Mouse (Mus musculus) hindbrain, embryonic 12.5 days (tissue): ENCODE measurements around the gene Gfer. TPM values are rescaled to one million over a fixed set of nuclear protein-coding genes. Genes with fewer than 3 reads are reported as not detected.
A peak's percentile ranks its signal among the peaks of the same experiment; 100 is the strongest.

Experiments used
- ATAC-seq: fragments of 200-750 bp; cut with Nextera tagmentation; 2 replicates; pipeline ENCODE4 v1.8.0; 2017; ENCODE audit warnings: moderate TSS enrichment; ENCODE audit not compliant: low FRiP score
- H3K27ac ChIP-seq: fragments of 300-500 bp; sonication (generic); 2 replicates; pipeline ENCODE4 v1.5.1; 2016; ENCODE audit warnings: mild to moderate bottlenecking
- H3K27me3 ChIP-seq: fragments of 300-500 bp; sonication (generic); 2 replicates; pipeline ENCODE4 v1.6.1; 2016; ENCODE audit warnings: mild to moderate bottlenecking
- H3K36me3 ChIP-seq: fragments of 300-500 bp; sonication (generic); 2 replicates; pipeline ENCODE4 v1.6.1; 2016; ENCODE audit warnings: mild to moderate bottlenecking
- H3K4me1 ChIP-seq: fragments of 300-500 bp; sonication (generic); 2 replicates; pipeline ENCODE4 v1.6.1; 2016
- H3K4me2 ChIP-seq: fragments of 300-500 bp; sonication (generic); replicated peaks from 2 replicates; pipeline ENCODE4 v1.6.1; 2016; ENCODE audit warnings: mild to moderate bottlenecking
- H3K4me3 ChIP-seq: fragments of 300-500 bp; sonication (generic); 2 replicates; pipeline ENCODE4 v1.5.1; 2016; ENCODE audit warnings: mild to moderate bottlenecking
- H3K9ac ChIP-seq: fragments of 300-500 bp; sonication (generic); 2 replicates; pipeline ENCODE4 v1.6.1; 2016; ENCODE audit warnings: mild to moderate bottlenecking, moderate library complexity
- H3K9me3 ChIP-seq: fragments of 300-500 bp; sonication (generic); replicated peaks from 2 replicates; pipeline ENCODE4 v1.6.1; 2016; ENCODE audit warnings: mild to moderate bottlenecking
- WGBS: fragments of 180-500 bp; shearing (Covaris S2); methylation state at CpG from one replicate; pipeline ENCODE4 v1.1.7; 2016; 5-methylcytosine and 5-hydroxymethylcytosine counted together
- polyA plus RNA-seq: library from polyadenylated mRNA; unstranded; fragments of >200 nt; fragmentation: Nextera tagmentation; extraction: Ambion mirVana; gene quantifications from 2 replicates; pipeline ENCODE4 v1.2.1, GENCODE M21; 2016

The Gfer gene
- 42.2 and 42.4 TPM in 2 replicates for polyA plus RNA-seq

- Histone ChIP-seq H3K9ac (peak within 1 kb of the TSS; percentile 90), H3K27me3 (peaks cover 10% of the 10 kb centered on the region), H3K4me3 (peak within 1 kb of the TSS; percentile 78), H3K4me1 (peaks cover 26% of the 10 kb centered on the region), H3K36me3 (peaks cover 22% of the 10 kb centered on the region), H3K4me2 (peak within 1 kb of the TSS; percentile 77), H3K27ac (peak within 1 kb of the TSS; percentile 88), H3K9me3 (no peaks in the 10 kb centered on the region)
- under 1% methylated on average over 63 of the region's 76 CpGs for WGBS
- peak; percentile 91 for ATAC-seq
These were observed at the start of gene Gfer, which contains the start of gene Noxo1 for GRCm38 (mm10) chr17:24696011-24696697. Gfer (minus strand) TSS chr17:24696156. Noxo1 (plus strand) TSS chr17:24696234.

- Histone ChIP-seq H3K9me3 (no peaks in the 10 kb centered on the region), H3K27me3 (peaks cover 15% of the 10 kb centered on the region), H3K4me3 (no peak overlapping the region), H3K36me3 (peaks cover 18% of the 10 kb centered on the region; the same call in 1 of the 2 replicates), H3K4me1 (no peaks in the 10 kb centered on the region), H3K27ac (no peak overlapping the region), H3K4me2 (no peak overlapping the region), H3K9ac (no peak overlapping the region)
- WGBS: 73% methylated on average over 3 of the region's 3 CpGs
- no peak for ATAC-seq
These were observed 48.4 kb upstream of the Gfer start for GRCm38 (mm10) chr17:24744381-24744780.

GRCm38 (mm10) chr17:24743896-24744295 lies 47.9 kb upstream of the Gfer start:
- Histone ChIP-seq H3K27ac (no peak overlapping the region), H3K4me3 (no peak overlapping the region), H3K4me2 (no peak overlapping the region), H3K36me3 (peaks cover 18% of the 10 kb centered on the region; the same call in 1 of the 2 replicates), H3K4me1 (no peaks in the 10 kb centered on the region), H3K9me3 (no peaks in the 10 kb centered on the region), H3K27me3 (peaks cover 11% of the 10 kb centered on the region), H3K9ac (no peak overlapping the region)
- ATAC-seq: no peak
- 78% methylated on average over 5 of the region's 5 CpGs for WGBS

- Histone ChIP-seq H3K36me3 (peaks cover 18% of the 10 kb centered on the region; the same call in 1 of the 2 replicates), H3K4me2 (no peak overlapping the region), H3K27me3 (peaks cover 7% of the 10 kb centered on the region; the same call in 1 of the 2 replicates), H3K27ac (no peak overlapping the region), H3K9me3 (no peaks in the 10 kb centered on the region), H3K4me1 (peaks cover 3% of the 10 kb centered on the region), H3K4me3 (no peak overlapping the region), H3K9ac (no peak overlapping the region)
- no peak for ATAC-seq
- whole genome bisulfite sequencing: 86% methylated on average over 8 of the region's 8 CpGs
These were observed 46.4 kb upstream of the Gfer start for GRCm38 (mm10) chr17:24742307-24742706.

GRCm38 (mm10) chr17:24739926-24740325 lies 44.0 kb upstream of the Gfer start:
- H3K4me3 ChIP-seq: no peak overlapping the region
- H3K4me2 ChIP-seq: no peak overlapping the region
- peaks cover 15% of the 10 kb centered on the region for H3K4me1 ChIP-seq
- no peak overlapping the region for H3K27ac ChIP-seq
- no peak for ATAC-seq
- WGBS: 85% methylated on average over 8 of the region's 8 CpGs
- peaks cover 18% of the 10 kb centered on the region; the same call in 1 of the 2 replicates for H3K36me3 ChIP-seq
- H3K9ac ChIP-seq: no peak overlapping the region
- no peaks in the 10 kb centered on the region for H3K9me3 ChIP-seq
- no peaks in the 10 kb centered on the region for H3K27me3 ChIP-seq

- peaks cover 15% of the 10 kb centered on the region for H3K4me1 ChIP-seq
- 84% methylated on average over 4 of the region's 4 CpGs for WGBS
- no peak overlapping the region for H3K4me2 ChIP-seq
- H3K27me3 ChIP-seq: no peaks in the 10 kb centered on the region; the same call in 1 of the 2 replicates
- H3K9ac ChIP-seq: no peak overlapping the region
- peaks cover 18% of the 10 kb centered on the region; the same call in 1 of the 2 replicates for H3K36me3 ChIP-seq
- no peaks in the 10 kb centered on the region for H3K9me3 ChIP-seq
- no peak overlapping the region for H3K27ac ChIP-seq
- H3K4me3 ChIP-seq: no peak overlapping the region
- no peak for ATAC-seq
These were observed 42.3 kb upstream of the Gfer start for GRCm38 (mm10) chr17:24738238-24738637.

- H3K4me1 ChIP-seq: peaks cover 15% of the 10 kb centered on the region
- peak overlapping the region; percentile 61 for H3K9ac ChIP-seq
- no peaks in the 10 kb centered on the region for H3K9me3 ChIP-seq
- H3K27me3 ChIP-seq: peaks cover 2% of the 10 kb centered on the region; the same call in 1 of the 2 replicates
- ATAC-seq: no peak
- H3K4me3 ChIP-seq: peak overlapping the region; percentile 49
- WGBS: 23% methylated on average over 8 of the region's 8 CpGs
- H3K36me3 ChIP-seq: peaks cover 18% of the 10 kb centered on the region; the same call in 1 of the 2 replicates
- H3K4me2 ChIP-seq: peak overlapping the region; percentile 72
- no peak overlapping the region for H3K27ac ChIP-seq
These were observed 41.3 kb upstream of the Gfer start for GRCm38 (mm10) chr17:24737135-24737810.

- H3K4me2 ChIP-seq: peak within 1 kb of the TSS; percentile 72
- H3K4me1 ChIP-seq: peaks cover 15% of the 10 kb centered on the region
- H3K27ac ChIP-seq: 0 out of 2 replicates have a peak within 1 kb of the TSS, but pooled peaks have one; percentile 44
- peak; percentile 95 for ATAC-seq
- under 1% methylated on average over 29 of the region's 29 CpGs for WGBS
- H3K9ac ChIP-seq: peak within 1 kb of the TSS; percentile 61
- no peaks in the 10 kb centered on the region for H3K9me3 ChIP-seq
- H3K27me3 ChIP-seq: peaks cover 10% of the 10 kb centered on the region; the same call in 1 of the 2 replicates
- peak within 1 kb of the TSS; percentile 49 for H3K4me3 ChIP-seq
- peaks cover 14% of the 10 kb centered on the region; the same call in 1 of the 2 replicates for H3K36me3 ChIP-seq
These were observed 40.5 kb upstream of the Gfer start, which contains the start of gene Msrb1 for GRCm38 (mm10) chr17:24736330-24737051. Msrb1 (plus strand) TSS chr17:24736642.

- no peak overlapping the region for H3K9ac ChIP-seq
- WGBS: 85% methylated on average over 7 of the region's 7 CpGs
- no peak overlapping the region for H3K4me3 ChIP-seq
- H3K4me1 ChIP-seq: peaks cover 15% of the 10 kb centered on the region
- peaks cover 10% of the 10 kb centered on the region; the same call in 1 of the 2 replicates for H3K27me3 ChIP-seq
- H3K9me3 ChIP-seq: no peaks in the 10 kb centered on the region
- H3K4me2 ChIP-seq: no peak overlapping the region
- 0 out of 2 replicates have a peak overlapping the region, but pooled peaks have one; percentile 44 for H3K27ac ChIP-seq
- ATAC-seq: no peak; the same call in 1 of the 2 replicates
- H3K36me3 ChIP-seq: 0 out of 2 replicates have a peak, but pooled peaks cover 7% of the 10 kb centered on the region
These were observed 39.5 kb upstream of the Gfer start for GRCm38 (mm10) chr17:24735446-24735845.

GRCm38 (mm10) chr17:24734513-24734912 lies 38.6 kb upstream of the Gfer start:
- Histone ChIP-seq H3K36me3 (0 out of 2 replicates have a peak, but pooled peaks cover under 1% of the 10 kb centered on the region), H3K4me3 (no peak overlapping the region), H3K9ac (no peak overlapping the region), H3K4me2 (no peak overlapping the region), H3K27me3 (peaks cover 10% of the 10 kb centered on the region; the same call in 1 of the 2 replicates), H3K27ac (no peak overlapping the region), H3K9me3 (no peaks in the 10 kb centered on the region), H3K4me1 (peaks cover 15% of the 10 kb centered on the region)
- no peak for ATAC-seq
- WGBS: 81% methylated on average over 1 of the region's 1 CpGs

GRCm38 (mm10) chr17:24733434-24734050 lies 37.6 kb upstream of the Gfer start:
- Histone ChIP-seq H3K36me3 (no peaks in the 10 kb centered on the region), H3K4me2 (no peak overlapping the region), H3K4me1 (peaks cover 15% of the 10 kb centered on the region), H3K4me3 (no peak overlapping the region), H3K9ac (no peak overlapping the region), H3K9me3 (no peaks in the 10 kb centered on the region), H3K27ac (no peak overlapping the region), H3K27me3 (peaks cover 10% of the 10 kb centered on the region; the same call in 1 of the 2 replicates)
- no peak for ATAC-seq
- 91% methylated on average over 21 of the region's 21 CpGs for WGBS
